Mouse (Mus musculus) kidney, postnatal 14 days (tissue): ENCODE results near the gene Cep63.

Experiments
- DNase-seq: peaks from one replicate; pipeline ENCODE4 v3.0.0; 2022; ENCODE audit warnings: mixed read lengths

Gene Cep63

DNA sequence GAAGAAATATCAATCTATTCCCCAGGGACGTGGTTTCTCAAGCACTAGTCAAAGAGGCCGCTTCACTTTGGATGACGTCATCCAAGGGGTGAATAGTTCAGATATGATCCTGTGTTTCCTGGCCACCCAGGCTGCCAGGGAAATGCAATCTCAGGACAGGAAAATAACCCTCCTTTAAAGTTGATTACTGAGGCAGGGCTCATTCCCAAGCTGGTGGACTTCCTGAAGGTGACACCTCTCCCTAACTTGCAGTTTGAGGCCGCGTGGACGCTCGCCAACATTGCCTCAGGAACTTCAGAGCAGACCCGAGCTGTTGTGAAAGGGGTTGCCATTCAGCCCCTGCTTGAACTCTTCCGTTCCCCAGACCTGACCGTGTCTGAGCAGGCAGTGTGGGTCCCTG, 74.6 kb downstream of the Cep63 start:
- peak; percentile 32 for DNase-seq

DNA sequence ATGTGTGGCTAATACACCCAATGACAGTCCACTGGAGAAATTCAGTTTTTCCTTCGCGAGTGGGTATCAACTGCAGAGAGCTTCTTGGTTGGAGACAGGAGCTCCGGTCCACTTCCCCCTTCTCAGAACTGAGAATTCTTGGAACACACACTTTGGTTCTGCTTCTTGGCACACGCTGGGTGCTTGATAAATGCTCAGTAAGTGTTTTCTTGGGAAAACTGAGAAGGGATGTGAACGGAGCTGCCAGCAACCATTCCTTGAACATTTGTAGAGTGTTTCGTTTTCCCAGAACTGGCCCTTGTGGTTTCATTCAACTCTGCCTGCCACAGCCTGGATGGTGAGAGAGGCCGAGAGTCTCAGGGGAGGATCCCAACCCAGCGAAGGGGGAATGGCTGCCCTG, 77.1 kb downstream of the Cep63 start:
- DNase-seq = no peak

DNA sequence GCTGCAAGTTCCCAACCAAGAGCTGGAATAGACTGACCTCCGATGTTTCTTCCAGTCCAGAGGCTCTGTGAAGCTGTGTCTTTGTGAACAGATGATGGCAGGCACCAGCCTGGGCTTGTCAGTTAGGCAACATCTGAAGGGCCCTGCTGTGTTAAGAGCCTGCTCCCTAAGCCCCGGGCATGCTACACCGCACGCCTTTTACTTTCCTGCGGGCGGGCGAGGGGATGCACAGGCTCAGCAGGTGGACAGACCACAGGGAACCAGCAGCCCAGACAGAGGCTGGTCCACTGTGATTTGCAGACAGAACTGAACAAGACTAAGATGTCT, 79.3 kb downstream of the Cep63 start:
- DNase-seq = no peak

DNA sequence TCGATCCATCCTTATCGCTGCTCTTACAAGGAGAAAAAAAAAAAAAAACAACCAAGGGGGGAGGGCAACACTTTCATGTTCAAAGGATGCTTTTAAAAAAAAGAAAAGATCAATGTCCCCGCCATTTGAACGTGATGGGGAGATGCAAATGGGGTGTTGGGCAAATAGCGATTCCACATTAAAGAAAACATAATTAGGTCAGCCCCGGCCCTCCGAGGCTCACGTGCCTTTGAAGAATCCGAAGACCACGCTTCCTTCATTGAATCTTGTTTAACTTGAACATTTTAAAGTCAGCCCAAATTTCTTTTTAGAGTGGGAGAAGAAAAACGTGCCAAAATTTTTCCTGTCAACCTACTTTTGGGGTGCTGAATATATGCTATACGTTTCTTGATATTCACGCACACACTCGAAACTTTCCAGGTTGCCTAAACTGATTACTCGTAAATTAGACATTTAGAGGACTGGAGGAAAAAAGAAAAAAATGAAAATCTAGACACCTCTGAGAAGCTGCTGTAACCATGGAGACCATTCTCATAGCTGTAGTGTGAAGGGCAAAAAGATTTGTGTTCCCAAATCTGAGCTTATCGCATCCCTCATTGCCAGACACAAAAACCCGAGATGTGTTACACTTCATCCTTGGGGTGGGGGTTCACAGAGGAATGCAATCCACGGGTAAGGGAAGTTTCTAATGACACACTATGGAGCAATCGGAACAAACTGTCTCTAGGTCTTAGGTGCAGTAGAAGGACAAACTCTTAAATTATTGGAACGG, 79.9 kb downstream of the Cep63 start:
- no peak for DNase-seq

DNA sequence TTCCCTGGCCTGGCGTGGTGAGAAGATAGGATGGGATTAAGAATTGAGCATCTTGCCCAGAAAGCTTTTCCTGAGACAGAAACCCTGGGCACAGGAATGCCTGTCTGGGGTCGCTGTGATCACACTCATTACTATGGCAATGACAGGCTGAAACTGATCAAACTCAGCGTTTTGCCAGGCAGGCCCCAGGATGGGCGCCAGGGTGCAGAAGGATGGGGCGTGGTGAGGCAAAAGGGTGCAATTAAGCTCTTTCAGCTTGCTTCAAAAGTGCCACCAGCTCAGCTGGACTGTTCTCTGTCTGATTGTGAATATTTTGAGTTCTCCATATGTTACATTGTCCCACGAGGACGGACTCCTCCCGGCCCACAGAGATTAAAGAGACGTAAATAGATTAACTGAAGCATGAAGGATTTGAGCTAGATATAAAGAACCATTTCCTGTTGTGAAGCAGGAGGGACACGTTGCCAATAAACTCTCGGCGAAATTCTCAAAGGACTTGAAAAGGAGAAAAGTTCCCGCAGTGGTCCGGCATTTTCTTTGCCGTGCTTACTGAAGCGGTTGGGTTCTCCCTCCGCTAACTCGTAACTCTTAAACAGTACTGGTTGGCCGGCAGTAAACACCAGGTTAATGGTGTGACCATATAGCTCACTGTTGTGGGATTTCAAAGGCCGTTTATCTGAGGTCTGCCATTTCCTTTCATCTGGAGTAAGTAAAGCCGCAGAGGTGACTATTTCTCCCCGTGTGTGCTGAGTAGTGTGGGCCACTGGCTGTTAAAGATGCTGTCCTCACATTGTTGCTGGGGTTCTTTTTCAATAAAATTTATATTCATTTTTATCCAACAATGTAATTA, 80.7 kb downstream of the Cep63 start:
- DNase-seq = no peak

- DNase-seq = peak; percentile 77
These were observed 81.5 kb downstream of the Cep63 start for GRCm38 (mm10) chr9:102544773-102545366.

- peak; percentile 4 for DNase-seq
These were observed 82.1 kb downstream of the Cep63 start for GRCm38 (mm10) chr9:102544116-102544772.

DNA sequence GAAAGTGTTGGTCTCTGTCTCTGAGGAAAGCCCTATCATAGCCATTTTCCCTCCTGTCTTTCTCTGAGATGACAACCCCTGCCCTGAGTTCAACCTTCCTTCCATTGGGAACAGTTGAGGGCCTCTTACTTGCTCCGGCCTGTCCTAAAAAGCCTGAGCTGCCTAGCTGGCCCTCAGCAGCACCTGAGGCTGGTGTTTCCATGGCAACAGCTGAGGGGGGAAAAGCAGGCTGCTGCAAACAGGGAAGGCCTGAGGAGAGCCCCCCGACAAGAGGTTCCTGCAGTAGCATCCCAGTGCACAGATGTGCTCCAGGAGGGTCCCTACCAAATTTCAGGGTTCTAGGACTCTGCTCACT, 82.6 kb downstream of the Cep63 start:
- no peak for DNase-seq

DNA sequence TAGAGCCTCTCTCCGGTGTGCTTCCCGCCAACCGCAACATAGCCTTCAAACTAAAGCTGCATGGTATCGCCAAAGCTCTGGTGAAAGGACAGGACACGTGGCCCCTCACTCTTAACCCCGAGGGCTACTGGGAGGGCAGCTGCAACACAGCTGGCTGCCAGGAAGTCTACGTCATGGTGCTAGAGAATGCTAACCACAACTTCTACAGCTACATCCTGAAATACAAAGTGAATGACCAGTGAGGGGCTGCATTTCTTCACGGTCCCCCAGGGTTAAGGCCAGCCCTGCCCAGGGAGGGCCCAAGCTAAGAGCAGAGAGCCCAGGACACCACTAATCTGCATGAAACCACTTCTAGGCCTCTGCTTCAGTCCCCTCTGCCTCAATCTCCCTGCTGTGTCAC, 83.8 kb downstream of the Cep63 start:
- no peak for DNase-seq

- no peak for DNase-seq
These were observed 84.7 kb downstream of the Cep63 start for GRCm38 (mm10) chr9:102541666-102542065.

DNA sequence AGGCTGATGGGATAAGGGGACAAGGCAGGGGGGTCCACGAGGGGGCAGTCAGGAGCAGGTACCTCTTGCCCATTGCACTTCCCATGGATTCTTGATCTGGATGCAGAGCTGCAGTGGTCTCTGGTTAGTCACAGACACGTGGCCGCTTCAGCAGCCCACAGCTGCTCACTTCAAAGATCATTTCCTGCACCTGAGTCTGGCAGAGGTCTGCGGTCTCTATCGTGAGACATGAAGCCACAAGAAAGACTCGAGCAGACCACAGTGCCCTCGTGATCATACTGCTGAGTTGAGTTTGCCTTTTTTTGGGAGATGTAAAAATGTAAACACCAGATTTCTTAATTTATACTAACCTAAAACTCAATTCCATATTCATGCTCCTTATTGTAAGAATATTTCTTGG, 86.6 kb downstream of the Cep63 start:
- no peak for DNase-seq

DNA sequence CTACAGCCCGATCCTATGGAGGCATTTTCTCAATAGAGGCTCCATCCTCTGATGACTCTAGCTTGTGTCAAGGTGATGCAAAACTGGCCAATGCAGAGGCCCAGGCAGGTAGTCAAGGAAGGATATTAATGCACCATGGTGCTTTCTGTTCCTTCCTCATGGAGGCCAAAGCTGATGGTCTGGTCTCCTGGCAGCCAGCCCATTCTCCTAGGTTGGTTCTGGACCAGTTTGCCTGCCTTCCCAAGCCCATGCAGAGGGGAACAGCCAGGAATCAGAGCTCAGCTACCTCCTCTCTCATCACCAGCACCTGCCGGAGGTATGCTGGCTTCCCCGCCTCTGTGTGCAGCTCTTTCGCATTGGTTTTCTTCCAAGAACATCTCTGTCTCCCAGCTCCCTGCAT, 89.4 kb downstream of the Cep63 start:
- no peak for DNase-seq
